Mouse (Mus musculus) MEL (cell line): ENCODE measurements around the gene Mamstr.

Source experiments
- CHD2 ChIP-seq: IDR thresholded peaks from 2 replicates; pipeline ENCODE4 v1.6.1; 2011; ENCODE audit warnings: low read length, improper control_type of control experiment
- CTCF ChIP-seq, 3 experiments: IDR thresholded peaks in 2 of 3; conservative IDR thresholded peaks in 1 of 3; 2 replicates each; pipeline ENCODE4 v1.5.1; 2011 to 2012; ENCODE audit warnings: low read length in 3 of 3, low read depth in 2 of 3, mild to moderate bottlenecking in 2 of 3, improper control_type of control experiment in 1 of 3, inconsistent platforms in 1 of 3, mixed read lengths in 1 of 3, moderate library complexity in 1 of 3; ENCODE audit not compliant: control insufficient read depth in 1 of 3, insufficient read depth in 1 of 3, poor library complexity in 1 of 3, severe bottlenecking in 1 of 3
- E2F4 ChIP-seq: IDR thresholded peaks from 2 replicates; pipeline ENCODE4 v1.6.1; 2011; ENCODE audit warnings: low read depth, low read length, improper control_type of control experiment, borderline replicate concordance
- ELF1 ChIP-seq: IDR thresholded peaks from 2 replicates; pipeline ENCODE4 v1.6.1; 2014; ENCODE audit warnings: low read depth, mild to moderate bottlenecking, inconsistent platforms, low read length, improper control_type of control experiment, moderate library complexity
- EP300 ChIP-seq, 2 experiments: IDR thresholded peaks; 2 replicates each; pipeline ENCODE4 v1.6.1; 2011; ENCODE audit warnings: improper control_type of control experiment in 2 of 2, low read length in 2 of 2, low read depth in 1 of 2, mild to moderate bottlenecking in 1 of 2
- ETS1 ChIP-seq: IDR thresholded peaks from 2 replicates; pipeline ENCODE4 v1.6.1; 2012; ENCODE audit warnings: low read depth, mild to moderate bottlenecking, inconsistent platforms, low read length, improper control_type of control experiment, moderate library complexity
- GATA1 ChIP-seq: IDR thresholded peaks from 2 replicates; pipeline ENCODE4 v1.6.1; 2011; ENCODE audit warnings: low read depth, low read length, improper control_type of control experiment
- MAFK ChIP-seq: IDR thresholded peaks from 2 replicates; pipeline ENCODE4 v1.6.1; 2011; ENCODE audit warnings: low read depth, mild to moderate bottlenecking, low read length, improper control_type of control experiment, borderline replicate concordance
- NRF1 ChIP-seq: IDR thresholded peaks from 2 replicates; pipeline ENCODE4 v1.6.1; 2014; ENCODE audit warnings: low read depth, mild to moderate bottlenecking, inconsistent platforms, low read length, improper control_type of control experiment, moderate library complexity; ENCODE audit not compliant: poor library complexity, insufficient read depth, severe bottlenecking
- POLR2A ChIP-seq, 2 experiments: IDR thresholded peaks; 2 replicates each; pipeline ENCODE4 v1.6.1; 2011 to 2012; ENCODE audit warnings: low read length in 2 of 2, mild to moderate bottlenecking in 2 of 2, control low read depth in 1 of 2, improper control_type of control experiment in 1 of 2, low read depth in 1 of 2, moderate library complexity in 1 of 2; ENCODE audit not compliant: control insufficient read depth in 1 of 2, insufficient read depth in 1 of 2, poor library complexity in 1 of 2
- SIN3A ChIP-seq: IDR thresholded peaks from 2 replicates; pipeline ENCODE4 v1.6.1; 2012; ENCODE audit warnings: low read length, improper control_type of control experiment, inconsistent platforms
- TAL1 ChIP-seq: IDR thresholded peaks from 2 replicates; pipeline ENCODE4 v1.6.1; 2012; ENCODE audit warnings: mild to moderate bottlenecking, inconsistent platforms, low read length, moderate library complexity, mixed read lengths
- USF1 ChIP-seq: IDR thresholded peaks from 2 replicates; pipeline ENCODE4 v1.6.1; 2014; ENCODE audit warnings: low read depth, mild to moderate bottlenecking, inconsistent platforms, low read length, improper control_type of control experiment, moderate library complexity

DNA sequence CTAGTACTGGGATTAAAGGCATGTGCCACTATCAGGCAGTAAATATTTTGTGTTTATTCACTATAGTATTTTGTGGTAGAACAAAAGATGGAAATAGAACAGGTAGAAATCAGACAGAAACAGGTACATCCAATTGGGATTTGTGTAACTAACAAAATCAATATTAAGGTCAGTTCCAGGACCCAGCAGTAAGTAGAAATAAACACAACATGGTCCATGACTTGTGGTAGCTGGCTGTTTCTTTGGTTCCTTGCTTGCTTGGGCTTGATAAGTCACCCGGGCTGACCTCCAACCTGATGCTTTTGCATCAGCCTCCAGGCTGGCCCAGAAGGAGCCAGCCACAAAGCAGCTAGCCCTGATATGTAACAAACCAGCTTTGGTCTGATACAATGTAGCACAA lies 30.3 kb upstream of the Mamstr start:
- TF ChIP-seq CTCF (IDR thresholded peaks at IDR 0.05 in 2 of 3, conservative IDR thresholded peaks at IDR 0.05 in 1 of 3; ENCODE audit: control insufficient read depth in 1 of 3, insufficient read depth in 1 of 3, low read depth in 2 of 3, low read length in 3 of 3, poor library complexity in 1 of 3, severe bottlenecking in 1 of 3) (no peak), ETS1 (no peak), POLR2A (IDR thresholded peaks at IDR 0.05; ENCODE audit: control insufficient read depth in 1 of 2, insufficient read depth in 1 of 2, low read depth in 1 of 2, low read length in 2 of 2, poor library complexity in 1 of 2) (no peak), EP300 (IDR thresholded peaks at IDR 0.05; ENCODE audit: low read depth in 1 of 2, low read length in 2 of 2) (no peak), MAFK (no peak), ELF1 (no peak), USF1 (no peak), TAL1 (no peak), SIN3A (no peak), GATA1 (no peak), CHD2 (no peak), NRF1 (no peak), E2F4 (no peak)
